Mouse (Mus musculus) T-helper 2 cell (primary cell): ENCODE data around the gene Tspyl3.

Source experiments
- in situ Hi-C: fragments of 300-600 bp; cut with MboI, MseI; formaldehyde crosslinking; loops from one replicate; pipeline ENCODE4 v1.15.1; 2025; ENCODE audit warnings: high pct_unique_total_duplicates

The Tspyl3 gene

DNA sequence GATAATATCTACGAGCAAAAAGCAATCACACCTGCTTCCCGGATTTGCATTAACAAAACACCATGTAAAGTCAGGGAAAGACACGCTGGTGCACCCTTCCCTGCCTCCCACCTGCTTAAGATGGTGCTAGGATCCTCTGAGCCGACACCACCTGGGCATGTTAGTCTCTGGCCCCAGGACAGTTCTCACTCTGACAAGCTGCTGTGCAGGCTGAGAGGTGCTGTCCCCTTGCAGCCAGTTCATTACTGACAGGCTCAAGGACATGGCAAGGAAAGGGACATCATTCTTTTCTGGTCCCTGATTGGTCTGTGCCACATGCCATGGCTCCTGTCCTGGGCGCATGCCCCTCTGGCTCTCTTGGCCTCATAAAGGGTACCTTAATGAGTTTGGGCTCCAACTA, 3.3 kb upstream of the Tspyl3 start:
- in situ Hi-C loops, result loop anchor here (5.0 kb wide), 1 partner anchor 491 kb away; the partner anchor contains the start of gene Id1

- in situ Hi-C loops, result loop anchor here (5.0 kb wide), 1 partner anchor 491 kb away; the partner anchor contains the start of gene Id1
Observed at GRCm38 (mm10) chr2:153227959-153228358, 2.7 kb upstream of the Tspyl3 start.

GRCm38 (mm10) chr2:153225595-153225953, 333 bp upstream of the Tspyl3 start:
- in situ Hi-C loops, result loop anchor here (5.0 kb wide), 1 partner anchor 488 kb away; the partner anchor contains the start of gene Id1

DNA sequence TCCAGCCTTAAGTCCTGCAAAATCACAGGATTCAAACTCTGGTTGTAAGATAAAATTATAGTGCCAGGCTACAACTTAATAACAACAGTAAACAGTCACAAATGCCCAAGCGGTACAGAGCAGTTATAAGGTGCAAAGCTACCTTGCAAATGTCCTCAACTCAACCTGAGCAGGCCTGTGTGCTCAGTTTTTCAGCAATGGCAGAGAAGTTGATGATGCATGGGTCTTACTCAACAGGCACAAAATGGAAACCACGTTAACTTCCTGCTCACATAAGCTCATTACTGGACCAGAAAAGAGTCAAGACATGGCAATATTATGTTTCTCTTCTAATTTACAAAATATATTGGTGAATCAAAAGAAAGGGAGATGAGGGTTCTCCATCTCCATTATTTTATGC, 2.7 kb downstream of the Tspyl3 start:
- in situ Hi-C loops, result no loop called here

DNA sequence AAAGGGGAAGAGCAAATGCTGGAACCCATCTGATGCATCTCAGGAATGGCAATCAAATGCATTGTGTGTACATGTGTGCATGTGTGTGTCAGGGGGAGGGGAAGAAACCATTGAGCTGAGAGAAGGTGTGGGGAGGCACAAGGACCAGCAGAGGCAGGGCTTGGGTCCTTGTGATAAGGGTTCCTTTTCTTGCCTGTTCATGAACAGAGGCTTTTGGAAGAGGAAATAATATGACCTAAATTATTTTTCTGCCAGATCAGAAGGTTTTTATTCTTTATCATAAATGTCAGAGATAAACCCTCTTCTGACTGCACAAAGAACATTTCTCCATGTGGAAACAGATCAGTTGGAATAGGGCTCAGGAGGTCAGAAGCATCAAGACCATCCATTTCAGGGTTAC, 3.1 kb downstream of the Tspyl3 start:
- in situ Hi-C loops, result no loop called here

DNA sequence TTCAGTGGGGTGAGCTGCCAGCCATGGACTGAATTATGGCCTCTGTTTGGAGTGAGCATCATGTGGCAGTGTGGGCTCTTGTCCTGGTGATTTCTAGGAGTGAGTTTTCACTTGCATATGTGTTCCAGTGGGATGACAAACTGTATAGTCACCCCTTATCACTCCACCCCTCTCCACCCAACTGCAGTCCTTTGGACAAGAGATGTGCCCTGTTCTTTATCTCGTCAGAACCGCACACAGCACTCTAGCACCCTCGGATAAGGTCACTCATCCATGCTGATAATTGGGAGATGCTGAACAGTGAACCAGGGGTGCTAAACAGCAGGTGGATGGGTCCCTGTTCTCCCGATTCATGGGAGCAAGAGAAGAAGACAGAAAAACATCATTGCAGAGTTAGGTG, 3.6 kb downstream of the Tspyl3 start:
- in situ Hi-C loops, result no loop called here

GRCm38 (mm10) chr2:153218516-153218915, 6.7 kb downstream of the Tspyl3 start:
- in situ Hi-C loops, result no loop called here

DNA sequence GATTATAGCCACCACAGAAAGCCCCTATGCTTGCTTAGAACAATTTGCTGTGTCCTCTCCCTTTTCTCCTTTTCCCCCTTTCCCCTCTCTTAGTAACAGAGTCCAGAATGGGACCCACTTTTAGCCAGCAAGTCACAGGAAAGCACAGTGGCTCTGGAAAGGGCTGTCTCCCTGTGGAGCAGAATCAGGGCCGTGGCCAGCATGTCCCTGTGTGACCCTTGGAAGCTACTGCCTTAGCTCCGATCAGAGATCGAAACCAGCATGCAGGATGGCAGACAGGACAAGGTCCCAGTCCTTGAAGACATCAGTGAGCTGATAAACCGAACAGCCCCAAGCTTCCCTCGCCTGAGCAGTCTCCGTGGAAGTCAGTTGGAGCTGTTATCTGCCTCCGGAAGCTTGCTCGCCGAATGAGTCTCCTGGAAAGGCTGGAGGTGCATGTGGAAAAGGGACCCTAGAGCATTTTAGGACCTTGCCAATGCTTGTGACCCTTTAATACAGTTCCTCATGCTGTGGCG, 7.4 kb downstream of the Tspyl3 start:
- in situ Hi-C loops, result no loop called here

DNA sequence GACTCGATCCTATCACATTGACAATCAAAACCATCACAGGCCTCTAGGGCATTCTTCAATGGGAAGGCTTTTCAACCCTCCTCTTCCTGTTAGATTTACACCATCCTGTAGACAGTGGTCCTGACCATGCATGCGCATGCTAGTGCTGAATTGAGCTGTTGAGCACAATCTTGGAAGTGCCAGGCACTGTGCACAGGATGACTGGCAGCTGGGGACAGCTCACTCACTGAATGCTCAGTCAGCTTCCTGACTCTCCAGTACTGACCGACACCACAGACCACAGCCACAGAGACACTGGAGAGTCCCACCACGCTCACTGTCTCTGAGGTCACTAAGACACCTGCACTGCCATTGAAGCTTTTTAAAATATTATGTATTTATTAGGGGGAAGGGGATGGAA, 9.8 kb downstream of the Tspyl3 start:
- in situ Hi-C loops, result no loop called here

DNA sequence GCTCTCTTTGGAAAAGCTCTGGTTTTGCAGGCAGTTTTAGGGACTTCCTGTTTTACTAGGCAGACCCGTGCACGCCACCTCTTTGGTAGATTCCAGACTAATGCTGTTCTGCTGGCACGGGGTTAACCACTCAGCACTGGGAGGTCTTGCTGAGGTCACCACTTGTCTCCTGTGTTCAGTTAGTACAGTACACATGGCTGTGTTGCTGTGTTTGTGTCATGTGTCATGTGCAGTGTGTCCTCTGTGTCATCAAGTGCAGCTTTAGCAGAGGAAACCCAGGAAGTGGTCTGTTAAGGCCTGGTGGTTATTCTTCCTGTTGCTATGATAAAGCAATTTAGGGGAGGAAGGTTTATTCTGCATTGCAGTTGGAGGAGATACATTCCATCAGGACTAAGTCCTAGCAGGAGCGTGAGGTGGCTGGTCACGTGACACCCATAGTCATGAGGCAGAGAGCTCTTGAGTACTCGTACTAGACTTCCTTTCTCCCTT, 10.4 kb downstream of the Tspyl3 start:
- in situ Hi-C loops, result no loop called here

GRCm38 (mm10) chr2:153213351-153213750, 11.9 kb downstream of the Tspyl3 start:
- in situ Hi-C loops, result no loop called here

GRCm38 (mm10) chr2:153211451-153211850, 13.8 kb downstream of the Tspyl3 start:
- in situ Hi-C loops, result no loop called here

DNA sequence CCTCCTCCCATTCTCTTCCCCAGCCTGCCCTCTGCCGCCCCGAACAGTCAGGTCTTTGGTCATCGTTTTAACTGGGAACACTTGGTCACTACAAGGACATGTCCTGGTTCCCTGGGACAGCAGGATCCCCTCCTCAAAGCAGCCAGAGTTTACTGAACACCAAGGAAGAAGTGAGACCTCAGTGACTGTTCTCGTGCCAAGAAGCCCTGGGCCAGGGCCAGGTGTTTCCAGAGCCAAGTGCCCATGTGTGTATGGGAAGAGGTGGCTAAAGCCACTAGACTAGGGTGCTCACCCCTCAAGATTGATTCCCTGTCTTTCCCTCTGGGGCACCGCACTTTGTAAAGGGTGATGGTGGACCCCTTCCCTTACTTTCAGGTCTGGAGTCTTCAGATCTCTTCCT, 16.0 kb downstream of the Tspyl3 start:
- in situ Hi-C loops, result no loop called here

GRCm38 (mm10) chr2:153208149-153208548, 17.1 kb downstream of the Tspyl3 start:
- in situ Hi-C loops, result no loop called here

DNA sequence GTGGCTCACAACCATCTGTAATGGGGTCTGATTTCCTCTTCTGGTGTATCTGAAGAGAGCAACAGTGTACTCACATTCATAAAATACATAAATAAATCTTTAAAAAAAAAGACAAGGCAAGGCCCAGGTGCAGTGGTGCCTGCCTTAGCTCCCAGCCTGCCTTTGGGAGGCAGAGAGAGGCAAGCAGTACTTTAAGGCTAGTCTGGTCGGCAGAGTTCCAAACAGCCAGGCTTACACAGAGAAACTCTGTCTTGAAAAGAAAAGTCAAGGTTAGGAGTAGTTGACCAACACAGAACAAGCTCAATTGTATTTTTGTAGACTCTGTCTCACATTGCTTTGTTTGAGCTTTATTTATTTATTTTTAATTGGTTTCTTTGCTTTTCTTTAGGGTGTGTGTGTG, 22.5 kb downstream of the Tspyl3 start:
- in situ Hi-C loops, result no loop called here

DNA sequence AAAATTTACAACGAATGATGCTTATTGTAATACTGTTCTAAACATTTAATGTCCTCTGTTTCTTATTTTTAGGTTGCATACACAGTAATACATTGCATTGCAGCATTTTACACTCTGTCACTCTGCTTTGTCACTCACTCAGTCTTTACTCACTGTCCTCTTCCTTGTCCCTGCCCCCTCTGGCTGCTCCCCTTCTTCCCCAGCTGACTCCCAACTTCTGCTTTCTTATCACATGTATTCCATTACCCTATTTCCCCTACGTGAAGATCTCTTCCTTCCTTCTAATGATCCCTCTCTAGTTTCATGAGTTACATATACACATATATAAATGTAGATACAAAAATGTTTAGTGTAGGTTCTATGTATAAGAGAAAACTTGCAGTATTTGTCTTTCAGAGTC, 26.1 kb downstream of the Tspyl3 start:
- in situ Hi-C loops, result no loop called here

DNA sequence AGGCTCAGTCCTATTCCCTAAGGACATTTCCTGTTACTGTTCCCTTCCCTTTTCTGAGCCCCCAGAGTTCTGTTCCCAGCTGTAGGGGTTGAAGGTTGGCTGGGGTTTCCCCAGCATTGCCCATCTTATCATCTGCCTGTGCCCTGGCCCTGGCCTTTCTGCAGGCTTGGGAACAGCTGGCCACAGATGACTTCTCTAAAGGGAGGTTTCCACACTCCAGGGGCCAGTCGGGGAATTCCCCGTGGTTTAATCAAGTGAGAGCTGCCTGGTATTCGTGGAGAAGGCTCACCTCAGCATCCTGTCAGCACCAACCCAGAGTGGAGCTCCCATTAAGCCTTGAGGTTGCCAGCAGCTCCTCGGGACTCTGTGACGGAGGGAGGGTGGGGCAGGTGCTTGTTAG, 26.8 kb downstream of the Tspyl3 start:
- in situ Hi-C loops, result no loop called here

GRCm38 (mm10) chr2:153194255-153194654, 31.0 kb downstream of the Tspyl3 start:
- in situ Hi-C loops, result no loop called here

GRCm38 (mm10) chr2:153191242-153191641, 34.0 kb downstream of the Tspyl3 start:
- in situ Hi-C loops, result no loop called here

DNA sequence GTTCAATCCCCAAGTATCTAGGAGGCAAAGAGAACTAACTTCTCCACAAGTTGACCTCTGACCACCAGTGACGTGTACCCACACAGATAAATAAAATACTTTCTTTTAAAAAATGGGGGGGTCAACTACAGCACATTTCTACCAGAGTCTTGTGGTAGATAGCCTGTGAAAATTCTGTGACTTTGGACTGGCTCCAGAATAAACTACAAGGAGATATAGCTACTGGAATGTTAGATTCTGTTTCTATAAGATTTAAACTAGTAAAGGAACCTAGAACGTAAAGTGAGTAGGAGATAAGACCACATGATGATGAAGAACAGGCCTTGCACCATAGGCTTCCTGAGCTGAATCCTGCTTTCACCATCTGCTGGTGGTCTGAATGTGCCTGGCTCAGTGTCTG, 37.4 kb downstream of the Tspyl3 start:
- in situ Hi-C loops, result no loop called here

- in situ Hi-C loops, result no loop called here
Observed at GRCm38 (mm10) chr2:153186176-153186591, 39.1 kb downstream of the Tspyl3 start.

GRCm38 (mm10) chr2:153179961-153180360, 45.3 kb downstream of the Tspyl3 start:
- in situ Hi-C loops, result no loop called here

DNA sequence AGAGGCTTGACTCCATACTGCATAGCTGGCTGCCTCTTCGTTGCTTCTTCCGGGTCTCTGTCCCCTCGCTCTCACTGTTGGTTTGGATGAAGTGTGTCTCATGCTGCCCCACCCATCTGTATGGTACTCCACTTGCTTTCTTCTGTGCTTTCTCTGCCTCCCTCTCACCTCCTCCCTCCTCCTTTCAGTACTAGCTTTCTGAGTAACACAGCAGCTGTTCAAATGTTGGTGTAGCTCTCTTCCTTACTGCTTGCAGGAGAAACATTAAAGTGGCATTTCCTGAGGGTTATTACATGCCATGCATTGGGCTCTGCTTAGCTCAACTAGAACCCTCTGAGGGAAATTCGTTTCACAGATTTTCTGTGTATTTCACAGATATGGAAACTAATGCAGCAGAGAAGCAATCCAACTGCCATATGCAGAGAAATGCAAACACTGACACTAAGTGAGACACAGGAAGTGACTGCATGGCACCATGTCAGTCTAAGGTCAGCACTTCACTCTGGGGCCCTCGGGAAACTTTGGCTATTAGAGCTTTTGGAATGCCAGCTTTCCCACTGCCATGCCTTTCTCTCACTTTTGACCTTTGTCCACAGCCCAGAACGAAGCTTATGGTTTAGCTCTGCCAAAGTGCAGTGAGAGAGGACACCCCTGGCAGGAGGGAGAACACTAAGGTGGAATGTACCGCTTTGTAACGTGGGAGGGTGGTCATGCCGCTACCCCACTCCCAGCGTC, 45.9 kb downstream of the Tspyl3 start:
- in situ Hi-C loops, result no loop called here
